Mouse (Mus musculus): ENCODE data around the gene Fcgr2b.

DNA sequence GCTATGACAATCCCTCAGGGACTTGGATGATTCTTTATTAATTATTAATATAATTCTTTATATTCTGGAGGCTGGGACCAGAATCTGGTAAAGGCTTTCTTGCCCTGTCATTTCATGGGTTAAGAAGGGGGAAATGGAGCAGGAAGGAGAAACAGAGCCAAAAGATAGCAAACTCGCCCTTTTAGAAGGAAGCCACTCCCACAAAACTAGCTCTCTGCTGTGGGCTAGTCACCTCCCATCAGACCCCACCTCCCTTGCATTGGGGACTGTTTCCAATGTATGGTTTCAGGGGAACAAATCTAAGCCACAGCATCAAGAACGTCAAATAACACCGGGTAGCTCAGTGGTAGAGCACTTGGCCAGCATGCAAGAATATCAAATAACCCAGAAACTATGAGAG, 18.1 kb downstream of the Fcgr2b start:
- TF ChIP-seq POLR2A (IDR thresholded peaks at IDR 0.05; ENCODE audit: borderline replicate concordance, insufficient read depth, low read length) (no peak), CTCF (IDR thresholded peaks at IDR 0.05; ENCODE audit: borderline replicate concordance, insufficient read depth, low read depth, low read length) (no peak)
